Mouse (Mus musculus) forebrain, embryonic 11.5 days (tissue): Measurements from ENCODE around the gene Gm11168. TPM values are rescaled to one million over a fixed set of nuclear protein-coding genes. Genes with fewer than 3 reads are reported as not detected.
"Not testable (repeated sequence)": the region's sequence is repeated elsewhere in the genome, so short reads cannot be mapped to it uniquely, and the experiment has no call there.

Experiments used
- ATAC-seq: fragments of 200-750 bp; cut with Nextera tagmentation; replicated peaks from 2 replicates; pipeline ENCODE4 v1.8.0; 2017; ENCODE audit warnings: moderate TSS enrichment; ENCODE audit not compliant: low FRiP score
- DNase-seq: peaks from one replicate; pipeline ENCODE4 v3.0.0-alpha.2; 2017; ENCODE audit warnings: low spot score
- H3K27ac ChIP-seq: fragments of 300-500 bp; sonication (generic); 2 replicates; pipeline ENCODE4 v1.5.1; 2014; ENCODE audit warnings: low read depth, low read length
- H3K27me3 ChIP-seq: fragments of 300-500 bp; sonication (generic); 2 replicates; pipeline ENCODE4 v1.6.1; 2014; ENCODE audit warnings: mild to moderate bottlenecking, low read length, mixed read lengths; ENCODE audit not compliant: control insufficient read depth, insufficient read depth
- H3K36me3 ChIP-seq: fragments of 300-500 bp; sonication (generic); 2 replicates; pipeline ENCODE4 v1.6.1; 2014; ENCODE audit warnings: mild to moderate bottlenecking, low read length, moderate library complexity, mixed read lengths; ENCODE audit not compliant: control insufficient read depth, insufficient read depth
- H3K4me1 ChIP-seq: fragments of 300-500 bp; sonication (generic); replicated peaks from 2 replicates; pipeline ENCODE4 v1.6.1; 2014; ENCODE audit warnings: low read length, mixed read lengths; ENCODE audit not compliant: control insufficient read depth, insufficient read depth
- H3K4me2 ChIP-seq: fragments of 300-500 bp; sonication (generic); 2 replicates; pipeline ENCODE4 v1.6.1; 2014; ENCODE audit warnings: low read depth, mild to moderate bottlenecking, low read length, moderate library complexity, mixed read lengths; ENCODE audit not compliant: severe bottlenecking
- H3K4me3 ChIP-seq: fragments of 300-500 bp; sonication (generic); 2 replicates; pipeline ENCODE4 v1.5.1; 2014; ENCODE audit warnings: low read depth, low read length
- H3K9ac ChIP-seq: fragments of 300-500 bp; sonication (generic); 2 replicates; pipeline ENCODE4 v1.6.1; 2014; ENCODE audit warnings: low read length
- H3K9me3 ChIP-seq: fragments of 300-500 bp; sonication (generic); 2 replicates; pipeline ENCODE4 v1.6.1; 2016; ENCODE audit warnings: low read length, mixed read lengths; ENCODE audit not compliant: control insufficient read depth
- WGBS: fragments of 180-500 bp; shearing (Covaris S2); extraction: QIAGEN DNeasy Blood & Tissue Kit; methylation state at CpG from one replicate; pipeline ENCODE4 v1.1.7; 2014; 5-methylcytosine and 5-hydroxymethylcytosine counted together
- polyA plus RNA-seq: library from polyadenylated mRNA; unstranded; fragments of >200 nt; fragmentation: Nextera tagmentation; extraction: Ambion mirVana; gene quantifications from 2 replicates; pipeline ENCODE4 v1.2.1, GENCODE M21; 2014

The Gm11168 gene
- polyA plus RNA-seq: not detected in 2 replicates

DNA sequence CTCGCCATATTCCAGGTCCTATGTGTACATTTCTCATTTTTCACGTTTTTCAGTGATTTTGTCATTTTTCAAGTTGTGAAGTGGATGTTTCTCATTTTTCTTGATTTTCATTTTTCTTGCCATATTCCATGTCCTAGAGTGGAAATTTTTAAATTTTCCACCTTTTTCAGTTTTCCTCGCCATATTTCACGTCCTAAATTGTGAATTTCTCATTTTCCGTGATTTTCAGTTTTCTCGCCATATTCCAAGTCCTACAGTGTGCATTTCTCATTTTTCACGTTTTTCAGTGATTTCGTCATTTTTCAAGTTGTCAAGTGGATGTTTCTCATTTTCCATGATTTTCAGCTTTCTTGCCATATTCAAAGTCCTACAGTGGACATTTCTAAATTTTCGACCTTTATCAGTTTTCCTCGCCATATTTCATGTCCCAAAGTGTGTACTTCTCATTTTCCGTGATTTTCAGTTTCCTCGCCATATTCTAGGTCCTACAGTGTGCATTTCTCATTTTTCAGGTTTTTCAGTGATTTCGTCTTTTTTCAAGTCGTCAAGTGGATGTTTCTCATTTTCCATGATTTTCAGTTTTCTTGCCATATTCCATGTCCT is at the start of gene Gm11168:
Gm11168 (plus strand) TSS at position 553 of the 603 bp plus-strand sequence.
- not testable (repeated sequence) for H3K4me3 ChIP-seq, H3K36me3 ChIP-seq, H3K4me1 ChIP-seq, DNase-seq, H3K27ac ChIP-seq, H3K27me3 ChIP-seq, H3K9ac ChIP-seq, ATAC-seq, H3K9me3 ChIP-seq, H3K4me2 ChIP-seq
- 69% methylated on average over 6 of the region's 14 CpGs for WGBS

DNA sequence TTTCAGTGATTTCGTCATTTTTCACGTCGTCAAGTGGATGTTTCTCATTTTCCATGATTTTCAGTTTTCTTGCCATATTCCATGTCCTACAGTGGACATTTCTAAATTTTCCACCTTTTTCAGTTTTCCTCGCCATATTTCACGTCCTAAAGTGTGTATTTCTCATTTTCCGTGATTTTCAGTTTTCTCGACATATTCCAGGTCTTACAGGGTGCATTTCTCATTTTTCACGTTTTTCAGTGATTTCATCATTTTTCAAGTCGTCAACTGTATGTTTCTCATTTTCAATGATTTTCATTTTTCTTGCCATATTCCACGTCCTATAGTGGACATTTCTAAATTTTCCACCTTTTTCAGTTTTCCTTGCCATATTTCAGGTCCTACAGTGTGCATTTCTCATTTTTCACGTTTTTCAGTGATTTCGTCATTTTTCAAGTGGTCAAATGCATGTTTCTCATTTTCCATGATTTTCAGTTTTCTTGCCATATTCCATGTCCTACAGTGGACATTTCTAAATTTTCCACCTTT is 2.6 kb upstream of the Gm11168 start, which contains the start of gene Gm10722:
Gm10722 (plus strand) TSS at position 478 of the 528 bp plus-strand sequence.
- ATAC-seq, H3K27ac ChIP-seq, H3K9me3 ChIP-seq: not testable (repeated sequence)

DNA sequence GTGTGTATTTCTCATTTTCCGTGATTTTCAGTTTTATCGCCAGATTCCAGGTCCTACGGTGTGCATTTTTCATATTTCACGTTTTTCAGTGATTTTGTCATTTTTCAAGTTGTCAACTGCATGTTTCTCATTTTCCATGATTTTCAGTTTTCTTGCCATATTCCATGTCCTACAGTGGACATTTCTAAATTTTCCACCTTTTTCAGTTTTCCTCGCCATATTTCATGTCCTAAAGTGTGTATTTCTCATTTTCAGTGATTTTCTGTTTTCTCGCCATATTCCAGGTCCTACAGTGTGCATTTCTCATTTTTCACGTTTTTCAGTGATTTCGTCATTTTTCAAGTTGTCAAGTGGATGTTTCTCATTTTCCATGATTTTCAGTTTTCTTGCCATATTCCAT is 2.1 kb upstream of the Gm11168 start:
- not testable (repeated sequence) for H3K9me3 ChIP-seq, H3K27ac ChIP-seq, H3K27me3 ChIP-seq, DNase-seq, H3K4me1 ChIP-seq, ATAC-seq, H3K9ac ChIP-seq, H3K4me3 ChIP-seq, H3K36me3 ChIP-seq, H3K4me2 ChIP-seq
- whole genome bisulfite sequencing: 66% methylated on average over 8 of the region's 8 CpGs

More for the DNA sequence above, 2.6 kb upstream of the Gm11168 start, which contains the start of gene Gm10722:
- H3K27me3 ChIP-seq, H3K4me2 ChIP-seq, H3K4me3 ChIP-seq, H3K4me1 ChIP-seq, H3K9ac ChIP-seq, H3K36me3 ChIP-seq: not testable (repeated sequence)
- peak; percentile 47 for DNase-seq
- WGBS: 66% methylated on average over 12 of the region's 12 CpGs

DNA sequence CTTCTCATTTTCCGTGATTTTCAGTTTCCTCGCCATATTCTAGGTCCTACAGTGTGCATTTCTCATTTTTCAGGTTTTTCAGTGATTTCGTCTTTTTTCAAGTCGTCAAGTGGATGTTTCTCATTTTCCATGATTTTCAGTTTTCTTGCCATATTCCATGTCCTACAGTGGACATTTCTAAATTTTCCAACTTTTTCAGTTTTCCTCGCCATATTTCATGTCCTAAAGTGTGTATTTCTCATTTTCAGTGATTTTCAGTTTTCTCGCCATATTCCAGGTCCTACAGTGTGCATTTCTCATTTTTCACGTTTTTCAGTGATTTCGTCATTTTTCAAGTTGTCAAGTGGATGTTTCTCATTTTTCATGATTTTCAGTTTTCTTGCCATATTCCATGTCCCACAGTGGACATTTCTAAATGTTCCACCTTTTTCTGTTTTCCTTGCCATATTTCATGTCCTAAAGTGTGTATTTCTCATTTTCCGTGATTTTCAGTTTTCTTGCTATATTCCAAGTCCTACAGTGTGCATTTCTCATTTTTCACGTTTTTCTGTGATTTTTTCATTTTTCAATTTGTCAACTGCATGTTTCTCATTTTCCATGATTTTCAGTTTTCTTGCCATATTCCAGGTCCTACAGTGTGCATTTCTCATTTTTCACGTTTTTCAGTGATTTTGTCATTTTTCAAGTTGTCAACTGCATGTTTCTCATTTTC is 1.0 kb upstream of the Gm11168 start:
- WGBS: 51% methylated on average over 8 of the region's 11 CpGs
- ATAC-seq (peak; percentile 87), DNase-seq (peak; percentile 38)
- not testable (repeated sequence) for H3K4me2 ChIP-seq, H3K4me1 ChIP-seq, H3K9ac ChIP-seq, H3K27ac ChIP-seq, H3K36me3 ChIP-seq, H3K27me3 ChIP-seq, H3K9me3 ChIP-seq, H3K4me3 ChIP-seq

DNA sequence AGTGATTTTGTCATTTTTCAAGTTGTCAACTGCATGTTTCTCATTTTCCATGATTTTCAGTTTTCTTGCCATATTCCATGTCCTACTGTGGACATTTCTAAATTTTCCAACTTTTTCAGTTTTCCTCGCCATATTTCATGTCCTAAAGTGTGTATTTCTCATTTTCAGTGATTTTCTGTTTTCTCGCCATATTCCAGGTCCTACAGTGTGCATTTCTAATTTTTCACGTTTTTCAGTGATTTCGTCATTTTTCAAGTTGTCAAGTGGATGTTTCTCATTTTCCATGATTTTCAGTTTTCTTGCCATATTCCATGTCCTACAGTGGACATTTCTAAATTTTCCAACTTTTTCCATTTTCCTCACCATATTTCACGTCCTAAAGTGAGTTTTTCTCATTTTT is 3.0 kb downstream of the Gm11168 start:
- H3K4me1 ChIP-seq, DNase-seq, H3K4me2 ChIP-seq, H3K4me3 ChIP-seq, H3K9me3 ChIP-seq, ATAC-seq, H3K36me3 ChIP-seq, H3K27ac ChIP-seq, H3K27me3 ChIP-seq, H3K9ac ChIP-seq: not testable (repeated sequence)
- WGBS: 90% methylated on average over 1 of the region's 5 CpGs

DNA sequence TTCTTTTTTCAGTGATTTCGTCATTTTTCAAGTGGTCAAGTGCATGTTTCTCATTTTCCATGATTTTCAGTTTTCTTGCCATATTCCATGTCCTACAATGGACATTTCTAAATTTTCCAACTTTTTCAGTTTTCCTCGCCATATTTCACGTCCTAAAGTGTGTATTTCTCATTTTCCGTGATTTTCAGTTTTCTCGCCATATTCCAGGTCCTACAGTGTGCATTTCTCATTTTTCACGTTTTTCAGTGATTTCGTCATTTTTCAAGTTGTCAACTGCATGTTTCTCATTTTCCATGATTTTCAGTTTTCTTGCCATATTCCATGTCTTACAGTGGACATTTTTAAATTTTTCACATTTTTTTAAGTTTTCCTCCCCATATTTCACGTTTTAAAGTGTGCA is 3.5 kb downstream of the Gm11168 start:
- not testable (repeated sequence) for H3K4me3 ChIP-seq, H3K4me1 ChIP-seq, H3K9ac ChIP-seq, H3K36me3 ChIP-seq, H3K9me3 ChIP-seq, H3K27me3 ChIP-seq, DNase-seq, H3K27ac ChIP-seq, H3K4me2 ChIP-seq
- ATAC-seq: peak; percentile 78
- 70% methylated on average over 7 of the region's 8 CpGs for WGBS

DNA sequence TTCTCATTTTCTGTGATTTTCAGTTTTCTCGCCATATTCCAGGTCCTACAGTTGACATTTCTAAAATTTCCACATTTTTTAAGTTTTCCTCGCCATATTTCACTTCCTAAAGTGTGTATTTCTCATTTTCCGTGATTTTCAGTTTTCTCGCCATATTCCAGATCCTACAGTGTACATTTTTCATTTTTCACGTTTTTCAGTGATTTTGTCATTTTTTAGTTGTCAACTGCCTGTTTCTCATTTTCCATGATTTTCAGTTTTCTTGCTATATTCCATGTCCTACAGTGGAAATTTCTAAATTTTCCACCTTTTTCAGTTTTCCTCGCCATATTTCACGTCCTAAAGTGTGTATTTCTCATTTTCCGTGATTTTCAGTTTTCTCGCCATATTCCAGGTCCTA is 4.1 kb downstream of the Gm11168 start:
- not testable (repeated sequence) for H3K9ac ChIP-seq, H3K36me3 ChIP-seq, H3K27ac ChIP-seq, H3K4me1 ChIP-seq, H3K4me3 ChIP-seq, DNase-seq, H3K4me2 ChIP-seq, H3K27me3 ChIP-seq, H3K9me3 ChIP-seq
- ATAC-seq: peak; percentile 30; the same call in 1 of the 2 replicates
- WGBS: 73% methylated on average over 6 of the region's 9 CpGs

DNA sequence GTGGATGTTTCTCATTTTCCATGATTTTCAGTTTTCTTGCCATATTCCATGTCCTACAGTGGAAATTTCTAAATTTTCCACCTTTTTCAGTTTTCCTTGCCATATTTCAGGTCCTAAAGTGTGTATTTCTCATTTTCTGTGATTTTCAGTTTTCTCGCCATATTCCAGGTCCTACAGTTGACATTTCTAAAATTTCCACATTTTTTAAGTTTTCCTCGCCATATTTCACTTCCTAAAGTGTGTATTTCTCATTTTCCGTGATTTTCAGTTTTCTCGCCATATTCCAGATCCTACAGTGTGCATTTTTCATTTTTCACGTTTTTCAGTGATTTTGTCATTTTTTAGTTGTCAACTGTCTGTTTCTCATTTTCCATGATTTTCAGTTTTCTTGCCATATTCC is 6.2 kb downstream of the Gm11168 start:
- not testable (repeated sequence) for H3K36me3 ChIP-seq, H3K9ac ChIP-seq, H3K4me3 ChIP-seq, H3K4me2 ChIP-seq, H3K27ac ChIP-seq, H3K9me3 ChIP-seq, DNase-seq, H3K27me3 ChIP-seq, H3K4me1 ChIP-seq
- peak; percentile 42; the same call in 1 of the 2 replicates for ATAC-seq
- WGBS: no CpG with 5 or more reads among the region's 5 CpGs
